Mouse (Mus musculus) heart, postnatal 14 days (tissue): ENCODE data around the gene 1600014C23Rik. TPM values are rescaled to one million over a fixed set of nuclear protein-coding genes. Genes with fewer than 3 reads are reported as not detected.
A peak's percentile ranks its signal among the peaks of the same experiment; 100 is the strongest.

Source experiments
- DNase-seq, 2 experiments: peaks; one replicate each; pipeline ENCODE4 v3.0.0; 2021 to 2022
- intact Hi-C: fragments of 180-260 bp; cut with DNase I; formaldehyde crosslinking; loops from one replicate; pipeline ENCODE4 v1.15.1; 2025
- total RNA-seq, 2 experiments: library from RNA; stranded (reverse); gene quantifications; 2 replicates each; pipeline ENCODE4 v1.2.3; 2021

The 1600014C23Rik gene
- total RNA-seq, 2 experiments from 2014 or later, result 0.60 TPM; not detected in 1

GRCm38 (mm10) chr17:45754186-45754862 lies 20.7 kb upstream of the 1600014C23Rik start:
- intact Hi-C loops, result loop anchor here (5.0 kb wide), 1 partner anchor 53 kb away; no protein-coding TSS in a partner anchor
- DNase-seq, result no peak

DNA sequence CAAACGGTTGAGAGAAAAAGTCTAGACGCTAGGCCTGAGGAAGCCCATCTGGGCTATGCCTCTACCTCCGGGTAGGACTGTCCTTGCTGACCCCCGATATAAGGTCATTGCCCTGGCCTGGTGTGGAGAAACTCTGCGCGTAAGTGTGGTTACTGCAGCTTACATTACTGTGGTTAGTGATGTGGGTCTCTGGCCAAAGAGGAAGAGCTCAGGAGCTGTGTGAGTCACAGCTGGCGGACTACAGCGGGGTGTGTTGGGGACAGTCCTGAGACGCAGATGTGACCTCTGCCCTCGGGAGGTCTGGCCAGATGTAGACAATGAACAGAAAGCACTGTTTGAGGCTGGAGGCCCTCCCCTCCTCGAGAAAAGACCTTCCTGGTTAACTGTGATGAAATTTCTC lies 19.0 kb upstream of the 1600014C23Rik start:
- DNase-seq, result peak; percentile 62

GRCm38 (mm10) chr17:45752053-45752452 lies 18.4 kb upstream of the 1600014C23Rik start:
- intact Hi-C loops, result loop anchor here (5.0 kb wide), 1 partner anchor 55 kb away; no protein-coding TSS in a partner anchor
- no peak for DNase-seq

More for the DNA sequence above, 19.0 kb upstream of the 1600014C23Rik start:
- intact Hi-C loops, result loop anchor here (5.0 kb wide), 1 partner anchor 55 kb away; no protein-coding TSS in a partner anchor

GRCm38 (mm10) chr17:45751359-45751758 lies 17.7 kb upstream of the 1600014C23Rik start:
- intact Hi-C loops, result loop anchor here (5.0 kb wide), 1 partner anchor 56 kb away; no protein-coding TSS in a partner anchor

GRCm38 (mm10) chr17:45749100-45749499 lies 15.5 kb upstream of the 1600014C23Rik start:
- DNase-seq, result peak; percentile 66 to 81
- intact Hi-C loops, result no loop called here

More at GRCm38 (mm10) chr17:45751359-45751758, 17.7 kb upstream of the 1600014C23Rik start:
- DNase-seq, result no peak

DNA sequence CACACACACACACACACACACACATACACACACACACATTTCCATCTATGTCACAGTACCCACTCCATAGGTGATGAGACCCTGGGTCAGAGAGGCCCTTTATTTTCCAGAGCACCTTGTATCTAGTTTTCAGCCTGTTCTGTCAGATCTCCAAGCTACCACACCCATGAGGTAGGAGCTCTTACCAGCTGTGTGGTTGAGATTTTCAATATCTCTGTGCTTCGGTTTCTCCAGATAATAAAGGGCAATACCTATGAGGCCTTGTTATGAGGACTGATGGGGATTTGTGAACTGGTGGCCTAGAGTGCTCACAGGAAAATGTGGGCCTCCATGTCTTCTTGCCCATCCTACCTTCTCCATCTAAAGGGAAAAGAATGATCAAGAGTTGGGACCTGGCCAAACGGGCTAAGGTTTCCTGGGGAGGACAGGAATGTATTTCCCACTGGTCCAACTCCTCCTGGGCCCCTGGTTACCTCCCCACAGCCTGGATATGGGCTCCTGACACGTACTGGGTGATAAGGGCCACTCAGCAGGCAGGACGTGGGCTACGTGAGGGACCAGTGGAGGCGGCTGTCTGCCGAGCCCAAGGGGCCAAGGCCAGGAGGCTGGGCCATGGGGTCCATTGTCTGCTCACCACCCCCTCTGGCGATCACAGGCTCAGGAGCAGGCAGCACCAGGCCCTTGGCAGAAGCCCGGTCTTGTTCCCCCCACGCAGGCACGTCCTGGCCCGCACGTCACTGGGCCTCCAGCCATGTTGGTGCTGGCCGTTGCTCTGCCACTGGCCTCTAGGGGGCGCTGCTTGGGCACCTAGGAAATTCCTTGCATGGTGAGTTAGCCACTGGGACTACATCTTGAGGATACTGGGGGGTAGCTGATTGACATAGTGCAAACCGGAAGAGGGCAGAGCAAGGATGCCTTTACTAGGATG lies 14.5 kb upstream of the 1600014C23Rik start:
- intact Hi-C loops, result no loop called here

GRCm38 (mm10) chr17:45747293-45747692 lies 13.6 kb upstream of the 1600014C23Rik start:
- DNase-seq, result no peak
- intact Hi-C loops, result no loop called here

More for the DNA sequence above, 14.5 kb upstream of the 1600014C23Rik start:
- DNase-seq, result peak; percentile 69 to 84

GRCm38 (mm10) chr17:45746755-45747154 lies 13.1 kb upstream of the 1600014C23Rik start:
- DNase-seq, result no peak
- intact Hi-C loops, result no loop called here

DNA sequence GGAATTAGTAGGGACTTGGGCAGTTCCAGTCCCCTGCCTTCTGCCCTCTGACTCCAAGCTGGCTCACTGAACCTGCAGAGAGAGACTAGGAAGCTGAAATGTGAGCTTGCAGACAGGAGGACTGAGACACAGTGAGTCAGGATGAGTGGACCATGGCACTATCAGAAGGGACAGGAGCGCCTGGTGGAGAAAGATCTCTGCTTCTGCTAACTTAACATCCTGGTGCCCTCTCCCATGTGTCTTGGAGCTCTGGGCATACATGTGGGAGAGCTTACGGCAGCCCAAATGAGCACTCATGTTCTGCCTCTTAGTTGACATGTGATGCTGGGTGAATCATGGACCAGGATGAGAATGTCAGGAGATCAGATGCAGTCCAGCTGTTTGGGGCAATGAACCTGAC lies 12.0 kb upstream of the 1600014C23Rik start:
- intact Hi-C loops, result no loop called here
- no peak for DNase-seq

- intact Hi-C loops, result no loop called here
- DNase-seq, result no peak
Measured at GRCm38 (mm10) chr17:45742371-45743147, 8.9 kb upstream of the 1600014C23Rik start.

DNA sequence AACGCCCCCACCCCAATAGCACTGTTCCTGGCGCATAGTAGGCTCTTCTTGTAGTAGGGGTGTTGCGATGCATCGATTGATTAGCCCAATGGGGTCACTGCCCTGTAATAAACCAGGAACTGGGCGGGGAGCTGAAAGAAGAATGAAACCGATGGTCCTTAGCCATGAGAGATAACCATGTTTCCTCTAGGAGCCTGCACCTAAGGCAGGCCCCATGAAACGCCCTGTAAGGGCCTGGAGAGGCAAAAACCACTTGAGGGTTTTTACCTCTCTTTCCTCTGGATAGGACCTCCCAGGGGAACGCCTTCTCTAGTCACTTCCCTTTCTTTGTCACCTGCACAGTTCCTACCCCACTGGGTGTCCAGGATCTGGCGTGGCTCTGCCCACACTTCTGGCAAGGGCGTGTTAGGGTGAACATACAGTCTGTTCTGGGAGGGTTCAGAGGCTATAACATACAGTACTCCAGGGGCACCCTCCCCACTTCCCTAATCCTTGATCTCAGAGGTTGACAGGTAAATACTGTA lies 3.5 kb upstream of the 1600014C23Rik start:
- no peak for DNase-seq
- intact Hi-C loops, result loop anchor here (5.0 kb wide), 1 partner anchor 70 kb away; no protein-coding TSS in a partner anchor

GRCm38 (mm10) chr17:45736311-45737077 lies 2.9 kb upstream of the 1600014C23Rik start:
- peak; percentile 87 to 92 for DNase-seq
- intact Hi-C loops, result loop anchor here (5.0 kb wide), 1 partner anchor 71 kb away; no protein-coding TSS in a partner anchor

GRCm38 (mm10) chr17:45735382-45736310 lies 2.0 kb upstream of the 1600014C23Rik start:
- intact Hi-C loops, result loop anchor here (1.0 to 5.0 kb wide), 3 partner anchors 72 to 398 kb away; partner anchors contain the start of gene Vegfa

DNA sequence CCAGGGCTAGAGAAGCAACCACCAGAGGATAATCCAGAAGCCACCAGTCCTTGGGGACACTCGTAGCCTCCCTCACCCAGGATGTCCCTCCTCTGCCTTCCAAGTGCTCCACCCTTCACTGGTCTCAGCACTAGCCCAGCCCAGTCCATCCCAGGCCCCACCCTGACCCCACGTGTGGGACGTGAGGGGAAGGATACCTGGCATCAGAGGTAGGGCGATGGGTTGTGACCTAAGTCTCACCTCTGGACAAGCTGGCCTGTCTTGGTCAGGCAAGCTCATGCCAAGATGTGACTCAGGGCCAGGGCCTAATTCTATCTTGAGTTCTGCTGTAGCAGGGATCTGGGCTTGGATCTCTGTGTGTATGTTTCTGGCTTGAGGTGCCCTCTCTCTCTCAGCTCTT lies 1.2 kb upstream of the 1600014C23Rik start:
- intact Hi-C loops, result loop anchor here (1.0 to 5.0 kb wide), 5 partner anchors 72 to 562 kb away; partner anchors contain the start of genes Dlk2 and Vegfa
- DNase-seq, result no peak

More at GRCm38 (mm10) chr17:45735382-45736310, 2.0 kb upstream of the 1600014C23Rik start:
- peak; percentile 87 to 93 for DNase-seq

- no peak for DNase-seq
- intact Hi-C loops, result loop anchor here (5.0 kb wide), 2 partner anchors 113 to 563 kb away; partner anchors contain the start of gene Dlk2
Measured at GRCm38 (mm10) chr17:45734333-45734732, 689 bp upstream of the 1600014C23Rik start.

DNA sequence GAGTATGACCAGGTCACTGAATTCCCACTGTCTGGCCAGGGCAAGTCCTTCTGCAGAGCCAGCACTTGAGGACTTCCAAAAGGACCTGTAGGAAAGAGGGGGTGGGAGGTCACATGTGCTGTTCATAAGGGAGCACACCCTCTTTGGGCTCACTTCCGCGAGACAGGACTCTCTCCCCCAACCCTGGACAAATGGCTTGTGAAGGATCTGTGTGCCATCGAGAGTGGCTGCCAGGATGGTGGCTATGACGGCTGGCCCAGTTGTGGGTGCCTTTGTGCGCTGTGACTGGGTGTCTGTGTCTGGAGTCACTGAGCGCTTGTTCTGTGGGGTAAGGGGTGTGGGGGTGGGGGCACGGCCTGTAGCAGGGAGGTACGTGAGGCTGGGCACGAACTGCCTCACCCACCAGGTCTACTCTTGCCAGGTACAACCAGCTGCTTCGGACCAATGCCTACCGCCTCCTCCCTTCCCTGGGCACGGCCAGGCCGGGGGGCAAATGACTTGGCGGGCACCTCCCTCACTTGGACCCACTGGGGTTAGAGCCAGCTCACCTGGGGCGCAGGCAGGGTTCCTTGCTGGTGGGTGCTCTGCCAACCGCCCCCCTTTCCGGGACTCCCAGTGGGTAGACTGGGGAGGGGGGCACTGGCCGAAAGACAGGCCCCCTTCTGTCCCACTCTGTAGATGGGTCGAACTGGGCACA lies 458 bp downstream of the 1600014C23Rik start:
- no peak for DNase-seq
- intact Hi-C loops, result loop anchor here (5.0 kb wide), 2 partner anchors 114 to 564 kb away; partner anchors contain the start of gene Dlk2
